Mouse (Mus musculus): ENCODE data around the gene Tfpi2. TPM values are rescaled to one million over a fixed set of nuclear protein-coding genes. Genes with fewer than 3 reads are reported as not detected.

Tfpi2 gene
- polyA plus RNA-seq, 1 experiment from 2014 or later: 1.2 TPM

Other genes with a start within 250 kb of the Tfpi2 start
- 0.09 and 0.11 TPM in 2 replicates for gene Calcr, start 224.2 kb downstream of the Tfpi2 start, polyA plus RNA-seq (2015; fragmentation: Nextera tagmentation; extraction: Ambion mirVana)
- not detected in 2 replicates for gene Gngt1, start 4.9 kb upstream of the Tfpi2 start, polyA plus RNA-seq (2015; fragmentation: Nextera tagmentation; extraction: Ambion mirVana)
- 69.8 and 71.7 TPM in 2 replicates for gene Gng11, start 15.0 kb upstream of the Tfpi2 start, polyA plus RNA-seq (2015; fragmentation: Nextera tagmentation; extraction: Ambion mirVana)
- 80.6 and 86.5 TPM in 2 replicates for gene Bet1, start 98.1 kb upstream of the Tfpi2 start, polyA plus RNA-seq (2015; fragmentation: Nextera tagmentation; extraction: Ambion mirVana)

Data from limb, embryonic 13.5 days (tissue).